Mouse (Mus musculus): ENCODE data around the gene Nr3c2. TPM values are rescaled to one million over a fixed set of nuclear protein-coding genes. Genes with fewer than 3 reads are reported as not detected.
A peak's percentile ranks its signal among the peaks of the same experiment; 100 is the strongest.

The Nr3c2 gene
- total RNA-seq, 2 experiments from 2014 or later, result 34.8 to 37.4 TPM

DNA sequence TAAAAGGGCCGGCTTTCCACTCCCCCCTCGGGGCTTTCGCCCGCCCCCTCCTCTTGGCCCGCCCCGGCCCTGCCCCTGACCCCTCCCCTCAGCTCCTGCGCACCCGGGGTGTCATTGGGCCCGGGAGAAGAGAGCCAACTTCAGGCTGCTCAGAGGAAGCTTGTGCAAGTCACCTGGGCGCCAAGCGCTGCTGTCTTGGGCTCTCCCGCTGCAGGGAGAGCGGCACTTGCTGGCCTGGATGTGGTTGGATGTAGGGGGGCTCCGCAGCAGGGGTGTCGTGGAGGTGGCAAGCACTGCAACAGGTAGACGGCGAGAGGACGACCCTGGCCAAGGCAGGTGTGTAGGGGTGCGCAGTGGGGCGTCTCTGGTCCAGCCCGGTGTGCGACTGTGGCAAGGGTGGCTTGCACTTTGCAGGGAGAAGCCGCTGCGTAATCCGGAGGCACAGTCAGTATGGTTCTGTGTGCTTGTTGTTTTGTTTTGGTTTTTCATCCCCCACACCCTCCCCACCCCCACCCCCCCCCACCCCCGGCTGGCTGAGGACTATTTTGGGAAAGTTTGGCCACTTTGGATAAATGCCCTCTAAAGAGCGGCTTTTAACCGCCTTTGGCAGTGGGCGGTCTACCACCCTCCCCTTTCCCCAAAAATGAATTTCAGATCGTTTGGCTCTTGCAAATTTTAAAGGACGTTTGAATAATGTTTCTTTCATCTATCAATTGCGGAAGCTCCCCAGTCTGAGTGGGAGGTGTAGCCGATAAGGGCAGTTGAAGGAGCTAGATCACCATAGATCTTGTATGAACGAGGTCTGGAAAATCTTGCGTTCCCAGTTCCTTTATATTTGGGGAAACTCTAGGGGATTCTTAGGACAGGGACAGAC is 3.2 kb downstream of the Nr3c2 start:
- peak overlapping the region; percentile 78 for H3K27ac ChIP-seq
- intact Hi-C loops (cut with DNase I), result loop anchor here (5.0 to 10.0 kb wide), 3 partner anchors 70 to 472 kb away; no protein-coding TSS in a partner anchor
- DNase-seq (ENCODE audit: extremely low spot score in 1 of 2, low spot score in 2 of 2), result no peak
- TF ChIP-seq CTCF (IDR thresholded peaks at IDR 0.05), result no peak
- H3K4me3 ChIP-seq, result peak overlapping the region; percentile 84

- no peak overlapping the region for H3K27ac ChIP-seq
- H3K4me3 ChIP-seq, result no peak overlapping the region
- intact Hi-C loops (cut with DNase I), result no loop called here
- no peak for DNase-seq (ENCODE audit: extremely low spot score in 1 of 2, low spot score in 2 of 2)
- TF ChIP-seq CTCF (IDR thresholded peaks at IDR 0.05), result no peak
These were observed 12.0 kb downstream of the Nr3c2 start for GRCm38 (mm10) chr8:76911206-76911605.

- intact Hi-C loops (cut with DNase I), result no loop called here
- no peak for DNase-seq (ENCODE audit: extremely low spot score in 1 of 2, low spot score in 2 of 2)
- no peak for TF ChIP-seq CTCF (IDR thresholded peaks at IDR 0.05)
- no peak overlapping the region for H3K27ac ChIP-seq
- no peak overlapping the region for H3K4me3 ChIP-seq
These were observed 13.4 kb downstream of the Nr3c2 start for GRCm38 (mm10) chr8:76912678-76913077.

GRCm38 (mm10) chr8:76913207-76913606 is 14.0 kb downstream of the Nr3c2 start:
- TF ChIP-seq CTCF (IDR thresholded peaks at IDR 0.05), result no peak

DNA sequence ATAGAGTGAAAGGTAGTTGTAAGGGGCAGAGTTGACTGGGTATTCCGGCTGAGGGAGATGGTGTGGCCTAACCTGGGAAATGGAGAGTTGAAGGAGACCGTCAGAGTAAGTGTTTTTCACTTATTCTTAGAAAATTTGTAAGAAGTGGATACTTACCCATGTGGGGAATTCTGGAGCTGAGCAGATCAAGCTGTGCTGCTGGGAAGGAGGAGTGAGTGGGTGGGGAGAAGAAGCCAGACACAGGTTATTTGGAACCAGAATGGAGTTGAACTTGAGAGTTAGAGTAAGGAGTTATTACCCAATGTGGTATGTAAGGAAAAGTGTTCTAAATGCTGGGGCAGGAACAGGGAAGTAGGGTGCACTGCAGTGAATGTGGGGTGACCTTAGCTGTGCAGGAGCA is 16.0 kb downstream of the Nr3c2 start:
- no peak for TF ChIP-seq CTCF (IDR thresholded peaks at IDR 0.05)
- H3K4me3 ChIP-seq, result no peak overlapping the region
- intact Hi-C loops (cut with DNase I), result no loop called here
- no peak for DNase-seq (ENCODE audit: extremely low spot score in 1 of 2, low spot score in 2 of 2)
- no peak overlapping the region for H3K27ac ChIP-seq

More at GRCm38 (mm10) chr8:76913207-76913606, 14.0 kb downstream of the Nr3c2 start:
- no peak for DNase-seq (ENCODE audit: extremely low spot score in 1 of 2, low spot score in 2 of 2)
- intact Hi-C loops (cut with DNase I), result no loop called here
- H3K27ac ChIP-seq, result no peak overlapping the region
- no peak overlapping the region for H3K4me3 ChIP-seq

- Histone ChIP-seq H3K4me3 (no peak overlapping the region), H3K27ac (no peak overlapping the region)
- DNase-seq (ENCODE audit: extremely low spot score in 1 of 2, low spot score in 2 of 2), result no peak
- TF ChIP-seq CTCF (IDR thresholded peaks at IDR 0.05), result no peak
- intact Hi-C loops (cut with DNase I), result no loop called here
These were observed 20.3 kb downstream of the Nr3c2 start for GRCm38 (mm10) chr8:76919546-76919945.

DNA sequence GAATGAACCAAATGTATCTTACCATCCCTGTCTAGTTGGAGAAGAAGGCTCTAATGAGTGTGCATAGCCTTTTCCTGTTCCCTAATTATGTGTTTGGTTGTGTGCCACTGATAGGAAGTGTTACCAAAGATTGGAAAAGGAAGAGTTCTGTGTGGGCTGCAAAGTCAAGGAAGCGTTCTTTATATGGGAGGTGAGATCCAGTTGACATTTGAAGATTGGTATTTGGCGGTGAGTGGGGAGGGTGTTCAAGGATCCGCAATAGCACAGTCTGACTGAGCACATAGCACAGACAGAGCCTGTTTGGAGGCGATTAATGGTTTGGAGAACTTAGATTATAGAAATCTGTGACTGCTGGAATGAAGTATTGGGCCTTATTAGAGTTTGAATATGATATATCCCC is 24.9 kb downstream of the Nr3c2 start:
- Histone ChIP-seq H3K27ac (no peak overlapping the region), H3K4me3 (no peak overlapping the region)
- intact Hi-C loops (cut with DNase I), result no loop called here
- no peak for TF ChIP-seq CTCF (IDR thresholded peaks at IDR 0.05)
- no peak for DNase-seq (ENCODE audit: extremely low spot score in 1 of 2, low spot score in 2 of 2)

- intact Hi-C loops (cut with DNase I), result no loop called here
- Histone ChIP-seq H3K27ac (no peak overlapping the region), H3K4me3 (no peak overlapping the region)
- no peak for DNase-seq (ENCODE audit: extremely low spot score in 1 of 2, low spot score in 2 of 2)
- no peak for TF ChIP-seq CTCF (IDR thresholded peaks at IDR 0.05)
These were observed 29.1 kb downstream of the Nr3c2 start for GRCm38 (mm10) chr8:76928326-76928725.

DNA sequence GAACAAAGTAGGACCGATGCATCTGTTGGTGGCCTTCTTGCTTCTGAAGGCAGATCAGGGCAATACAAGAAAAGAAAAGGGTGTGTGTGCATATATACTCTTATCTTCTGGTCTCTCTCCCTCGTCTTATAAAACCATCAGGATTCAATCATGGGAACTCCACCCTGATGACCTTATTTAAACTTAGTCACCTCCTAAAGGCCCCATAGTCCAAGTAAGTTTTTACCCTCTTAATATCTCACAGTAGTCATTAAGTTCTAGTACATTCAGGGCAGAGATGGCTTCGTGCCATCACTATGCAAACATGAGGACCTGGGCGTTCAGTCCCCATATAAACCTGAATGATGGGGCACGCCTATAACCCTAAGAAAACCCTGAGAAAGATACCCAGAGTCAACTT is 29.6 kb downstream of the Nr3c2 start:
- intact Hi-C loops (cut with DNase I), result no loop called here
- Histone ChIP-seq H3K27ac (no peak overlapping the region), H3K4me3 (no peak overlapping the region)
- no peak for DNase-seq (ENCODE audit: extremely low spot score in 1 of 2, low spot score in 2 of 2)
- TF ChIP-seq CTCF (IDR thresholded peaks at IDR 0.05), result no peak

- no peak overlapping the region for H3K4me3 ChIP-seq
- no peak for TF ChIP-seq CTCF (IDR thresholded peaks at IDR 0.05)
- no peak overlapping the region for H3K27ac ChIP-seq
- DNase-seq (ENCODE audit: extremely low spot score in 1 of 2, low spot score in 2 of 2), result no peak
- intact Hi-C loops (cut with DNase I), result no loop called here
These were observed 65.8 kb downstream of the Nr3c2 start for GRCm38 (mm10) chr8:76965046-76965445.

DNA sequence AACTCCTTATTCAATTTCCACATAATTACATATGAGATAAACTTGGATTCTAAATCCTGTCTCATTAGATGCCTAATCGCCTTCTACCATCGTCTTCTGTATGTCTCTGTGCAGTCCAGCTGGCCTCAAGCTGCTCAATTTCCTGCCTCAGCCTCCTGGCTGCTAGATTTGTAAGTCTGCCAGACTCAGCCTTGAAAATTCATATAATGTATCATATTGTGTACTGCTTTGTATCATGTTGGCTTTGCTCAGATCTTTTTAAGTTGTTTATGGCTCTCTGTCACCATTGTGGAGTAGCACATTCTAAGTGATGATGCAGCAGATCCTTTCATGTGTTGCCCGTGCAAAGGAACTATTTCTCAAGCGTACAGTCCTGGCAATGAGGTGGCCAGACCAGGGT is 71.9 kb downstream of the Nr3c2 start:
- Histone ChIP-seq H3K4me3 (no peak overlapping the region), H3K27ac (no peak overlapping the region)
- no peak for DNase-seq (ENCODE audit: extremely low spot score in 1 of 2, low spot score in 2 of 2)
- TF ChIP-seq CTCF (IDR thresholded peaks at IDR 0.05), result no peak
- intact Hi-C loops (cut with DNase I), result loop anchor here (5.0 kb wide), 1 partner anchor 69 kb away; no protein-coding TSS in a partner anchor

DNA sequence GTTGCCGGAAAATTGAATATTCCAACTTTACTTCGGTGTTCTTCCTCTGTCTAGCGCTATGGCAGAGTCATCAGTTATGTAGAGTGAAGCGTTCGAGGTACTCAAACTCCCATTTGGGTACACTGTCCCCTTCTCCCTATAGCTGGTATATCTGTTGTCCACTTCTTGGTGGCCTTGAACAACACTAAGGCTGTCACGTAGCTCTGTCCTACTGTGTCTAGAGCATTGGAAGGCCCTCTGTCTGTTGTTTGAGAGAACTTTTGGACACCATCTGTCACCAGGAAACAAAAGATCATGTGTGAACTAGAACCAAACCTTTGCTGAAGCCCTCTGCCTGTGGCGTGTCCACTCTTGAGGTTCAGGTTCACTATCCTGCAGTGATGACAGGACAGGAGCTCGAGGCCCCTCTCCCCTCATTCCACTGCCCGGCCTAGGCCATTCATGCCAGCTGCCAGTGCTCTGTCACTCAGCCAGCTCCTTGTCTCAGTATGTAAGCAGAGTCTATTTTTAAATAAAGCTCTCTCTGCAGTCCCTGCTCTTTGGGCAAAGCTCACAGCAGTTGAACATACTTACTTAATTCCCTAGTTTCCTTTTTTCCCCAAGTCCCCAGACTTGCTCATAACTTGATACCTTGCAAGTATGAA is 72.6 kb downstream of the Nr3c2 start:
- no peak for TF ChIP-seq CTCF (IDR thresholded peaks at IDR 0.05)
- Histone ChIP-seq H3K27ac (no peak overlapping the region), H3K4me3 (no peak overlapping the region)
- intact Hi-C loops (cut with DNase I), result loop anchor here (5.0 kb wide), 1 partner anchor 70 kb away; no protein-coding TSS in a partner anchor
- DNase-seq (ENCODE audit: extremely low spot score in 1 of 2, low spot score in 2 of 2), result no peak
